Mouse (Mus musculus) lung, embryonic 14.5 days (tissue): ENCODE results near the gene Sorbs1. TPM values are rescaled to one million over a fixed set of nuclear protein-coding genes. Genes with fewer than 3 reads are reported as not detected.

ENCODE experiments used
- ATAC-seq: fragments of 200-750 bp; cut with Nextera tagmentation; 2 replicates; pipeline ENCODE4 v1.8.0; 2017; ENCODE audit warnings: mild to moderate bottlenecking, moderate TSS enrichment, moderate library complexity; ENCODE audit not compliant: insufficient read depth
- DNase-seq: peaks from one replicate; pipeline ENCODE4 v3.0.0-alpha.2; 2015
- H3K27ac ChIP-seq: fragments of 300-500 bp; sonication (generic); 2 replicates; pipeline ENCODE4 v1.5.1; 2014; ENCODE audit warnings: low read depth, mild to moderate bottlenecking, moderate library complexity
- H3K27me3 ChIP-seq: fragments of 300-500 bp; sonication (generic); 2 replicates; pipeline ENCODE4 v1.6.1; 2014; ENCODE audit warnings: low read length, control low read depth; ENCODE audit not compliant: insufficient read depth
- H3K36me3 ChIP-seq: fragments of 300-500 bp; sonication (generic); 2 replicates; pipeline ENCODE4 v1.6.1; 2014; ENCODE audit warnings: control low read depth; ENCODE audit not compliant: insufficient read depth
- H3K4me1 ChIP-seq: fragments of 300-500 bp; sonication (generic); 2 replicates; pipeline ENCODE4 v1.6.1; 2014; ENCODE audit warnings: antibody characterized with exemption, control low read depth; ENCODE audit not compliant: insufficient read depth
- H3K4me2 ChIP-seq: fragments of 300-500 bp; sonication (generic); 2 replicates; pipeline ENCODE4 v1.6.1; 2014; ENCODE audit warnings: mild to moderate bottlenecking
- H3K4me3 ChIP-seq: fragments of 300-500 bp; sonication (generic); 2 replicates; pipeline ENCODE4 v1.5.1; 2014; ENCODE audit warnings: low read depth, low read length
- H3K9ac ChIP-seq: fragments of 300-500 bp; sonication (generic); 2 replicates; pipeline ENCODE4 v1.6.1; 2014
- H3K9me3 ChIP-seq: fragments of 300-500 bp; sonication (generic); 2 replicates; pipeline ENCODE4 v1.6.1; 2016; ENCODE audit warnings: low read depth, low read length, control low read depth
- CTCF ChIP-seq: IDR thresholded peaks from 2 replicates; pipeline ENCODE4 v1.5.1; 2016; ENCODE audit warnings: antibody characterized with exemption, low read depth
- WGBS: fragments of 180-500 bp; shearing (Covaris S2); extraction: QIAGEN DNeasy Blood & Tissue Kit; methylation state at CpG from one replicate; pipeline ENCODE4 v1.1.7; 2014; 5-methylcytosine and 5-hydroxymethylcytosine counted together
- polyA plus RNA-seq: library from polyadenylated mRNA; unstranded; fragments of >200 nt; fragmentation: Nextera tagmentation; extraction: Ambion mirVana; gene quantifications from 2 replicates; pipeline ENCODE4 v1.2.1, GENCODE M21; 2014

Gene Sorbs1
- polyA plus RNA-seq, 1 experiment from 2014 or later, result 46.6 TPM

GRCm38 (mm10) chr19:40355075-40355474 is 158.5 kb downstream of the Sorbs1 start:
- no peaks in the 10 kb centered on the region for H3K9me3 ChIP-seq
- ATAC-seq (no peak), DNase-seq (no peak)
- no peak overlapping the region for H3K27ac ChIP-seq
- 88% methylated on average over 3 of the region's 3 CpGs for WGBS
- H3K4me2 ChIP-seq, result no peak overlapping the region
- no peak overlapping the region for H3K9ac ChIP-seq
- no peaks in the 10 kb centered on the region for H3K4me1 ChIP-seq
- no peak for TF ChIP-seq CTCF
- H3K4me3 ChIP-seq, result no peak overlapping the region
- peaks cover 4% of the 10 kb centered on the region; the same call in 1 of the 2 replicates for H3K36me3 ChIP-seq
- no peaks in the 10 kb centered on the region for H3K27me3 ChIP-seq

- peaks cover 4% of the 10 kb centered on the region; the same call in 1 of the 2 replicates for H3K36me3 ChIP-seq
- H3K27me3 ChIP-seq, result no peaks in the 10 kb centered on the region
- WGBS, result 78% methylated on average over 14 of the region's 14 CpGs
- H3K4me3 ChIP-seq, result no peak overlapping the region
- ATAC-seq (no peak), DNase-seq (no peak)
- no peak overlapping the region for H3K27ac ChIP-seq
- H3K9ac ChIP-seq, result no peak overlapping the region
- H3K9me3 ChIP-seq, result no peaks in the 10 kb centered on the region
- no peak overlapping the region for H3K4me2 ChIP-seq
- 0 out of 2 replicates have a peak, but pooled peaks cover 3% of the 10 kb centered on the region for H3K4me1 ChIP-seq
- no peak for TF ChIP-seq CTCF
Observed at GRCm38 (mm10) chr19:40352006-40352405, 161.6 kb downstream of the Sorbs1 start.

GRCm38 (mm10) chr19:40350835-40351234 is 162.7 kb downstream of the Sorbs1 start:
- no peak overlapping the region for H3K9ac ChIP-seq
- H3K4me2 ChIP-seq, result no peak overlapping the region
- DNase-seq (no peak), ATAC-seq (no peak)
- TF ChIP-seq CTCF, result no peak
- no peak overlapping the region for H3K27ac ChIP-seq
- no peak overlapping the region for H3K4me3 ChIP-seq
- H3K36me3 ChIP-seq, result peaks cover 4% of the 10 kb centered on the region; the same call in 1 of the 2 replicates
- 79% methylated on average over 4 of the region's 4 CpGs for WGBS
- no peaks in the 10 kb centered on the region for H3K9me3 ChIP-seq
- H3K4me1 ChIP-seq, result 0 out of 2 replicates have a peak, but pooled peaks cover 3% of the 10 kb centered on the region
- no peaks in the 10 kb centered on the region for H3K27me3 ChIP-seq

GRCm38 (mm10) chr19:40349713-40350671 is 163.6 kb downstream of the Sorbs1 start:
- H3K27me3 ChIP-seq, result no peaks in the 10 kb centered on the region
- no peak overlapping the region for H3K4me2 ChIP-seq
- no peak for ATAC-seq
- no peaks in the 10 kb centered on the region for H3K9me3 ChIP-seq
- H3K9ac ChIP-seq, result no peak overlapping the region
- no peak overlapping the region for H3K27ac ChIP-seq
- DNase-seq, result no peak
- TF ChIP-seq CTCF, result no peak
- WGBS, result 64% methylated on average over 16 of the region's 16 CpGs
- H3K4me1 ChIP-seq, result 0 out of 2 replicates have a peak, but pooled peaks cover 3% of the 10 kb centered on the region
- H3K4me3 ChIP-seq, result no peak overlapping the region
- peaks cover 4% of the 10 kb centered on the region; the same call in 1 of the 2 replicates for H3K36me3 ChIP-seq

- Histone ChIP-seq H3K27ac (no peak overlapping the region), H3K36me3 (peaks cover 4% of the 10 kb centered on the region; the same call in 1 of the 2 replicates), H3K27me3 (no peaks in the 10 kb centered on the region), H3K4me3 (no peak overlapping the region), H3K4me2 (no peak overlapping the region), H3K9me3 (no peaks in the 10 kb centered on the region), H3K9ac (no peak overlapping the region), H3K4me1 (0 out of 2 replicates have a peak, but pooled peaks cover 3% of the 10 kb centered on the region)
- WGBS, result 81% methylated on average over 3 of the region's 3 CpGs
- DNase-seq (no peak), ATAC-seq (no peak)
- no peak for TF ChIP-seq CTCF
Observed at GRCm38 (mm10) chr19:40349281-40349680, 164.3 kb downstream of the Sorbs1 start.

- Histone ChIP-seq H3K4me3 (no peak overlapping the region), H3K4me1 (0 out of 2 replicates have a peak, but pooled peaks cover 3% of the 10 kb centered on the region), H3K9me3 (no peaks in the 10 kb centered on the region), H3K27ac (no peak overlapping the region), H3K27me3 (no peaks in the 10 kb centered on the region), H3K9ac (no peak overlapping the region), H3K36me3 (peaks cover 4% of the 10 kb centered on the region; the same call in 1 of the 2 replicates), H3K4me2 (no peak overlapping the region)
- ATAC-seq, result no peak
- DNase-seq, result no peak
- no peak for TF ChIP-seq CTCF
- 60% methylated on average over 2 of the region's 2 CpGs for WGBS
Observed at GRCm38 (mm10) chr19:40348652-40349051, 164.9 kb downstream of the Sorbs1 start.

- 0 out of 2 replicates have a peak, but pooled peaks cover 3% of the 10 kb centered on the region for H3K4me1 ChIP-seq
- no peaks in the 10 kb centered on the region for H3K27me3 ChIP-seq
- WGBS, result 74% methylated on average over 7 of the region's 7 CpGs
- no peak for TF ChIP-seq CTCF
- ATAC-seq, result no peak
- no peak overlapping the region for H3K27ac ChIP-seq
- H3K9me3 ChIP-seq, result no peaks in the 10 kb centered on the region
- H3K4me3 ChIP-seq, result no peak overlapping the region
- no peak overlapping the region for H3K9ac ChIP-seq
- H3K36me3 ChIP-seq, result peaks cover 4% of the 10 kb centered on the region; the same call in 1 of the 2 replicates
- no peak overlapping the region for H3K4me2 ChIP-seq
- DNase-seq, result no peak
Observed at GRCm38 (mm10) chr19:40348175-40348574, 165.4 kb downstream of the Sorbs1 start.
